Mouse (Mus musculus) MEL (cell line): ENCODE measurements around the gene Grk4. TPM values are rescaled to one million over a fixed set of nuclear protein-coding genes. Genes with fewer than 3 reads are reported as not detected.

Experiments used
- DNase-seq: peaks from one replicate; pipeline ENCODE4 v3.0.0; 2011; ENCODE audit warnings: low read depth, low spot score
- H3K27ac ChIP-seq: 2 replicates; pipeline ENCODE4 v1.5.1; 2012; ENCODE audit warnings: low read depth, mild to moderate bottlenecking, control low read depth, low read length, moderate library complexity; ENCODE audit not compliant: control insufficient read depth
- H3K27me3 ChIP-seq, 2 experiments: fragments of 150-350 bp in 1 of 2; sonication (generic) in 1 of 2; 2 replicates each; pipeline ENCODE4 v1.6.1; 2012; ENCODE audit warnings: low read length in 2 of 2, mild to moderate bottlenecking in 2 of 2, improper control_type of control experiment in 1 of 2, moderate library complexity in 1 of 2; ENCODE audit not compliant: insufficient read depth in 2 of 2, control insufficient read depth in 1 of 2
- H3K36me3 ChIP-seq, 2 experiments: 2 replicates each; pipeline ENCODE4 v1.6.1; 2012 to 2014; ENCODE audit warnings: low read length in 2 of 2, improper control_type of control experiment in 1 of 2, inconsistent platforms in 1 of 2, mild to moderate bottlenecking in 1 of 2; ENCODE audit not compliant: insufficient read depth in 2 of 2, control insufficient read depth in 1 of 2
- H3K4me1 ChIP-seq, 2 experiments: fragments of 150-350 bp in 1 of 2; sonication (generic) in 1 of 2; 2 replicates each; pipeline ENCODE4 v1.6.1; 2012; ENCODE audit warnings: low read length in 2 of 2, improper control_type of control experiment in 1 of 2, mild to moderate bottlenecking in 1 of 2; ENCODE audit not compliant: insufficient read depth in 2 of 2, control insufficient read depth in 1 of 2
- H3K4me3 ChIP-seq, 2 experiments: fragments of 150-350 bp in 1 of 2; sonication (generic) in 1 of 2; 2 replicates each; pipeline ENCODE4 v1.5.1; 2012; ENCODE audit warnings: low read depth in 2 of 2, low read length in 2 of 2, mild to moderate bottlenecking in 2 of 2, moderate library complexity in 2 of 2, control low read depth in 1 of 2, improper control_type of control experiment in 1 of 2; ENCODE audit not compliant: control insufficient read depth in 1 of 2, insufficient read depth in 1 of 2
- H3K79me2 ChIP-seq: 2 replicates; pipeline ENCODE4 v1.6.1; 2012; ENCODE audit warnings: mild to moderate bottlenecking, low read length, moderate library complexity; ENCODE audit not compliant: control insufficient read depth, poor library complexity, insufficient read depth
- H3K9ac ChIP-seq: 2 replicates; pipeline ENCODE4 v1.6.1; 2012; ENCODE audit warnings: low read depth, mild to moderate bottlenecking, control low read depth, low read length, moderate library complexity; ENCODE audit not compliant: control insufficient read depth, poor library complexity, severe bottlenecking
- H3K9me3 ChIP-seq: fragments of 150-350 bp; sonication (generic); replicated peaks from 2 replicates; pipeline ENCODE4 v1.6.1; 2012; ENCODE audit warnings: mild to moderate bottlenecking, low read length, improper control_type of control experiment, moderate library complexity; ENCODE audit not compliant: insufficient read depth
- CHD1 ChIP-seq: IDR thresholded peaks from 2 replicates; pipeline ENCODE4 v1.6.1; 2012; ENCODE audit warnings: low read depth, mild to moderate bottlenecking, inconsistent platforms, low read length, improper control_type of control experiment
- CTCF ChIP-seq, 3 experiments: IDR thresholded peaks in 2 of 3; conservative IDR thresholded peaks in 1 of 3; 2 replicates each; pipeline ENCODE4 v1.5.1; 2011 to 2012; ENCODE audit warnings: low read length in 3 of 3, low read depth in 2 of 3, mild to moderate bottlenecking in 2 of 3, improper control_type of control experiment in 1 of 3, inconsistent platforms in 1 of 3, mixed read lengths in 1 of 3, moderate library complexity in 1 of 3; ENCODE audit not compliant: control insufficient read depth in 1 of 3, insufficient read depth in 1 of 3, poor library complexity in 1 of 3, severe bottlenecking in 1 of 3
- E2F4 ChIP-seq: IDR thresholded peaks from 2 replicates; pipeline ENCODE4 v1.6.1; 2011; ENCODE audit warnings: low read depth, low read length, improper control_type of control experiment, borderline replicate concordance
- ELF1 ChIP-seq: IDR thresholded peaks from 2 replicates; pipeline ENCODE4 v1.6.1; 2014; ENCODE audit warnings: low read depth, mild to moderate bottlenecking, inconsistent platforms, low read length, improper control_type of control experiment, moderate library complexity
- ETS1 ChIP-seq: IDR thresholded peaks from 2 replicates; pipeline ENCODE4 v1.6.1; 2012; ENCODE audit warnings: low read depth, mild to moderate bottlenecking, inconsistent platforms, low read length, improper control_type of control experiment, moderate library complexity
- GABPA ChIP-seq: IDR thresholded peaks from 2 replicates; pipeline ENCODE4 v1.6.1; 2012; ENCODE audit warnings: low read depth, mild to moderate bottlenecking, inconsistent platforms, low read length, improper control_type of control experiment, moderate library complexity
- GATA1 ChIP-seq: IDR thresholded peaks from 2 replicates; pipeline ENCODE4 v1.6.1; 2011; ENCODE audit warnings: low read depth, low read length, improper control_type of control experiment
- HCFC1 ChIP-seq: IDR thresholded peaks from 2 replicates; pipeline ENCODE4 v1.6.1; 2012; ENCODE audit warnings: low read depth, mild to moderate bottlenecking, inconsistent platforms, low read length, improper control_type of control experiment, moderate library complexity
- JUND ChIP-seq: IDR thresholded peaks from 2 replicates; pipeline ENCODE4 v1.6.1; 2011; ENCODE audit warnings: low read depth, mild to moderate bottlenecking, improper control_type of control experiment, low read length
- KAT2A ChIP-seq: conservative IDR thresholded peaks from 2 replicates; pipeline ENCODE4 v1.6.1; 2012; ENCODE audit warnings: low read depth, low read length, improper control_type of control experiment, inconsistent platforms
- MAFK ChIP-seq: IDR thresholded peaks from 2 replicates; pipeline ENCODE4 v1.6.1; 2011; ENCODE audit warnings: low read depth, mild to moderate bottlenecking, low read length, improper control_type of control experiment, borderline replicate concordance
- MAZ ChIP-seq: IDR thresholded peaks from 2 replicates; pipeline ENCODE4 v1.6.1; 2012; ENCODE audit warnings: low read depth, mild to moderate bottlenecking, inconsistent platforms, low read length, improper control_type of control experiment
- MEF2A ChIP-seq: IDR thresholded peaks from 2 replicates; pipeline ENCODE4 v1.6.1; 2014; ENCODE audit warnings: low read depth, mild to moderate bottlenecking, inconsistent platforms, low read length, improper control_type of control experiment; ENCODE audit not compliant: poor library complexity, insufficient replicate concordance, severe bottlenecking; ENCODE audit errors: extremely low read depth
- POLR2AphosphoS5 ChIP-seq: IDR thresholded peaks from 2 replicates; pipeline ENCODE4 v1.6.1; 2012; ENCODE audit warnings: low read depth, borderline replicate concordance, mild to moderate bottlenecking, inconsistent platforms, low read length, moderate library complexity, mixed read lengths
- RAD21 ChIP-seq: IDR thresholded peaks from 2 replicates; pipeline ENCODE4 v1.6.1; 2011; ENCODE audit warnings: mild to moderate bottlenecking, low read depth, low read length, improper control_type of control experiment
- RCOR1 ChIP-seq: IDR thresholded peaks from 2 replicates; pipeline ENCODE4 v1.6.1; 2012; ENCODE audit warnings: low read depth, mild to moderate bottlenecking, inconsistent platforms, low read length, improper control_type of control experiment
- SIN3A ChIP-seq: IDR thresholded peaks from 2 replicates; pipeline ENCODE4 v1.6.1; 2012; ENCODE audit warnings: low read length, improper control_type of control experiment, inconsistent platforms
- SMC3 ChIP-seq: IDR thresholded peaks from 2 replicates; pipeline ENCODE4 v1.6.1; 2011; ENCODE audit warnings: low read depth, low read length, improper control_type of control experiment
- TAL1 ChIP-seq: IDR thresholded peaks from 2 replicates; pipeline ENCODE4 v1.6.1; 2012; ENCODE audit warnings: mild to moderate bottlenecking, inconsistent platforms, low read length, moderate library complexity, mixed read lengths
- TBP ChIP-seq: IDR thresholded peaks from 2 replicates; pipeline ENCODE4 v1.8.0; 2011; ENCODE audit warnings: low read depth, low read length, improper control_type of control experiment
- USF1 ChIP-seq: IDR thresholded peaks from 2 replicates; pipeline ENCODE4 v1.6.1; 2014; ENCODE audit warnings: low read depth, mild to moderate bottlenecking, inconsistent platforms, low read length, improper control_type of control experiment, moderate library complexity
- ZC3H11A ChIP-seq: IDR thresholded peaks from 2 replicates; pipeline ENCODE4 v1.6.1; 2012; ENCODE audit warnings: low read depth, mild to moderate bottlenecking, inconsistent platforms, low read length, improper control_type of control experiment
- ZKSCAN1 ChIP-seq: IDR thresholded peaks from 2 replicates; pipeline ENCODE4 v1.6.1; 2012; ENCODE audit warnings: low read depth, mild to moderate bottlenecking, inconsistent platforms, low read length, improper control_type of control experiment, moderate library complexity
- ZNF384 ChIP-seq: IDR thresholded peaks from 2 replicates; pipeline ENCODE4 v1.6.1; 2012; ENCODE audit warnings: low read depth, mild to moderate bottlenecking, inconsistent platforms, low read length, improper control_type of control experiment
- polyA plus RNA-seq, 2 experiments: library from polyadenylated mRNA; stranded (reverse) in 1 of 2; unstranded in 1 of 2; fragments of >175 nt in 1 of 2; fragments of >200 nt in 1 of 2; gene quantifications; 2 replicates each; pipeline versions ENCODE4 v1.2.1 to v1.2.4; 2012; ENCODE audit warnings: low replicate concordance in 2 of 2, low read depth in 1 of 2; ENCODE audit not compliant: insufficient read length in 2 of 2, insufficient read depth in 1 of 2, missing spikeins in 1 of 2
- total RNA-seq: library from RNA; depleted of rRNA; stranded (reverse); fragments of 300-350 nt; gene quantifications from 2 replicates; pipeline ENCODE4 v1.2.3, GENCODE M21; 2012

Gene Grk4
- total and polyA plus RNA-seq, 3 experiments = 0.70 to 0.81 TPM; not detected in 1

DNA sequence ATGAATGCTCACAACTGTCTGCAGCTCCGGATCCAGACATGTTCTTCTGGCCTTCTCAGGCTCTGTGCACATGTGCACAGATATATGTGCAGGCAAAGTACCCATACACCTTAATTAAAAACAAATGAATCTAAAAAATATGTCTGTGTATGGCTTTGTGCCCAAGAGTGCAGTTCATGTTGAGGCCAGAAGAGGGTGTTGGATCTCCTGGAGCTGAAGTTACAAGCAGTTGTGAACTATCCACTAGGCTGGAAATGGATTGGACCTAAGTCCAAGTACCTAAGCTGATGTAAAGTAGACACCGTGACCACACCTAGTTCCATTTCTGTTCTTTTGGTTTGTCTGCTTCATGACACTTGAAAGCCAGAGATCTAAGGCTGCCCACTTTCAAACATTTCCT, 9.3 kb downstream of the Grk4 start:
- Histone ChIP-seq H3K4me3 (no peak overlapping the region), H3K9ac (no peak overlapping the region), H3K79me2 (no peaks in the 10 kb centered on the region), H3K27ac (no peak overlapping the region), H3K27me3 (no peaks in the 10 kb centered on the region), H3K4me1 (no peaks in the 10 kb centered on the region), H3K9me3 (no peaks in the 10 kb centered on the region), H3K36me3 (no peaks in the 10 kb centered on the region; a peak in 1 of 4 replicates)
- no peak for TF ChIP-seq MAZ
- no peak for TF ChIP-seq ETS1
- no peak for TF ChIP-seq MAFK
- TF ChIP-seq SMC3 = peak; percentile 32
- TF ChIP-seq RAD21 = peak; percentile 12
- TF ChIP-seq ZC3H11A = no peak
- TF ChIP-seq HCFC1 = no peak
- no peak for TF ChIP-seq CHD1
- TF ChIP-seq POLR2AphosphoS5 = no peak
- TF ChIP-seq GATA1 = no peak
- TF ChIP-seq ELF1 = no peak
- TF ChIP-seq TBP = no peak
- no peak for TF ChIP-seq ZNF384
- TF ChIP-seq ZKSCAN1 = no peak
- TF ChIP-seq RCOR1 = no peak
- no peak for TF ChIP-seq TAL1
- TF ChIP-seq USF1 = no peak
- no peak for TF ChIP-seq JUND
- TF ChIP-seq E2F4 = no peak
- no peak for TF ChIP-seq SIN3A
- no peak for TF ChIP-seq MEF2A
- TF ChIP-seq CTCF (IDR thresholded peaks at IDR 0.05 in 2 of 3, conservative IDR thresholded peaks at IDR 0.05 in 1 of 3; ENCODE audit: control insufficient read depth in 1 of 3, insufficient read depth in 1 of 3, low read depth in 2 of 3, low read length in 3 of 3, poor library complexity in 1 of 3, severe bottlenecking in 1 of 3) = peak; percentile 36 to 69 (median 55)
- TF ChIP-seq GABPA = no peak
- TF ChIP-seq KAT2A = no peak
- DNase-seq = peak; percentile 65
